18 mouse cellular contexts compared by ENCODE assay signal in genomic region chr3:55949994-55950393, GRCm38 (mm10).
A peak's percentile ranks its signal among the peaks of the same experiment; 100 is the strongest.
DNase-seq lines count a peak whose midpoint lies in the region; ATAC-seq lines count a peak whose summit lies in the region.
"Had no signal": no experiment of that assay in that cellular context is flagged by ENCODE, and none has a peak within 500 bp of the region (broad histone marks: within the 10 kb centered on the region; RNA-seq: fewer than 3 reads in every experiment).

No protein-coding gene starts in this region.

- no peaks in the 10 kb centered on the region for H3K9me3 ChIP-seq in forebrain, embryonic 15.5 days
- no peaks in the 10 kb centered on the region for H3K9me3 ChIP-seq in forebrain, embryonic 10.5 days
- no peaks in the 10 kb centered on the region for H3K9me3 ChIP-seq in neural tube, embryonic 12.5 days
- no peaks in the 10 kb centered on the region for H3K9me3 ChIP-seq in neural tube, embryonic 14.5 days (ENCODE audit: control insufficient read depth, low read length)
- no peaks in the 10 kb centered on the region for H3K9me3 ChIP-seq in midbrain, embryonic 15.5 days
- H3K9me3 ChIP-seq: embryonic facial prominence, embryonic 13.5 days; heart, embryonic 10.5 days had no signal

- no peaks in the 10 kb centered on the region for H3K4me1 ChIP-seq in forebrain, embryonic 15.5 days
- H3K4me1 ChIP-seq in forebrain, embryonic 10.5 days: no peaks in the 10 kb centered on the region
- no peaks in the 10 kb centered on the region for H3K4me1 ChIP-seq in neural tube, embryonic 12.5 days
- no peaks in the 10 kb centered on the region for H3K4me1 ChIP-seq in neural tube, embryonic 14.5 days (ENCODE audit: control insufficient read depth, insufficient read depth, low read length)
- no peaks in the 10 kb centered on the region for H3K4me1 ChIP-seq in midbrain, embryonic 15.5 days
- H3K4me1 ChIP-seq: embryonic facial prominence, embryonic 13.5 days; heart, embryonic 10.5 days had no signal

- no peaks in the 10 kb centered on the region for H3K27me3 ChIP-seq in forebrain, embryonic 15.5 days
- no peaks in the 10 kb centered on the region for H3K27me3 ChIP-seq in forebrain, embryonic 10.5 days (ENCODE audit: poor library complexity, severe bottlenecking)
- H3K27me3 ChIP-seq in neural tube, embryonic 12.5 days (replicated peaks): no peaks in the 10 kb centered on the region
- no peaks in the 10 kb centered on the region for H3K27me3 ChIP-seq in neural tube, embryonic 14.5 days (ENCODE audit: control insufficient read depth, insufficient read depth, low read length)
- no peaks in the 10 kb centered on the region for H3K27me3 ChIP-seq in midbrain, embryonic 15.5 days (replicated peaks)
- H3K27me3 ChIP-seq: embryonic facial prominence, embryonic 13.5 days had no signal

- peaks cover 12% of the 10 kb centered on the region; the same call in 1 of the 2 replicates for H3K36me3 ChIP-seq in forebrain, embryonic 15.5 days
- H3K36me3 ChIP-seq in forebrain, embryonic 10.5 days (replicated peaks): peaks cover 5% of the 10 kb centered on the region
- H3K36me3 ChIP-seq in neural tube, embryonic 12.5 days: peaks cover 3% of the 10 kb centered on the region; the same call in 1 of the 2 replicates
- H3K36me3 ChIP-seq in neural tube, embryonic 14.5 days (ENCODE audit: control insufficient read depth, insufficient read depth, low read length): no peaks in the 10 kb centered on the region
- 0 out of 2 replicates have a peak, but pooled peaks cover 5% of the 10 kb centered on the region for H3K36me3 ChIP-seq in midbrain, embryonic 15.5 days (replicated peaks)

- no peak overlapping the region for H3K4me2 ChIP-seq in forebrain, embryonic 15.5 days (replicated peaks)
- H3K4me2 ChIP-seq in neural tube, embryonic 12.5 days (replicated peaks): no peak overlapping the region
- H3K4me2 ChIP-seq in neural tube, embryonic 14.5 days (ENCODE audit: low read depth, low read length): no peak overlapping the region
- no peak overlapping the region for H3K4me2 ChIP-seq in midbrain, embryonic 15.5 days
- H3K4me2 ChIP-seq: embryonic facial prominence, embryonic 13.5 days had no signal

- 65% methylated on average over 5 of the region's 5 CpGs for WGBS in forebrain, embryonic 15.5 days
- WGBS in forebrain, embryonic 10.5 days: 91% methylated on average over 5 of the region's 5 CpGs
- 41% methylated on average over 5 of the region's 5 CpGs for WGBS in neural tube, embryonic 12.5 days
- WGBS in neural tube, embryonic 14.5 days: 14% methylated on average over 5 of the region's 5 CpGs
- WGBS in midbrain, embryonic 15.5 days: 88% methylated on average over 5 of the region's 5 CpGs

- H3K9ac ChIP-seq in forebrain, embryonic 15.5 days (replicated peaks): no peak overlapping the region
- H3K9ac ChIP-seq in neural tube, embryonic 12.5 days: no peak overlapping the region
- no peak overlapping the region for H3K9ac ChIP-seq in neural tube, embryonic 14.5 days (replicated peaks; ENCODE audit: low read depth, low read length)
- H3K9ac ChIP-seq in midbrain, embryonic 15.5 days: no peak overlapping the region
- H3K9ac ChIP-seq: embryonic facial prominence, embryonic 13.5 days had no signal

- H3K27ac ChIP-seq in forebrain, embryonic 15.5 days (replicated peaks): 0 out of 2 replicates have a peak overlapping the region, but pooled peaks have one; percentile 23
- no peak overlapping the region for H3K27ac ChIP-seq in forebrain, embryonic 10.5 days
- H3K27ac ChIP-seq in neural tube, embryonic 12.5 days: no peak overlapping the region
- H3K27ac ChIP-seq in neural tube, embryonic 14.5 days (ENCODE audit: low read depth, low read length): no peak overlapping the region
- no peak overlapping the region for H3K27ac ChIP-seq in midbrain, embryonic 15.5 days
- H3K27ac ChIP-seq: embryonic facial prominence, embryonic 13.5 days; heart, embryonic 10.5 days had no signal

- intact Hi-C loops in heart, postnatal 36 days (cut with DNase I): no loop called here

- no peak for DNase-seq in forebrain, embryonic 10.5 days (ENCODE audit: extremely low spot score, low spot score)
- DNase-seq in neural tube, embryonic 10.5 days (ENCODE audit: extremely low spot score, low spot score): no peak
- DNase-seq in right cerebral cortex, postnatal 4 days: no peak
- DNase-seq in heart, postnatal 36 days: no peak
- DNase-seq: adrenal gland, postnatal 10 days; cerebellum, adult 18-20 months; cerebellum, adult 9-11 months; cerebellum, postnatal 36 days; gastrocnemius, postnatal 10 days; heart, adult 18-20 months; heart, postnatal 10 days had no signal

- H3K4me3 ChIP-seq in forebrain, embryonic 15.5 days: no peak overlapping the region
- no peak overlapping the region for H3K4me3 ChIP-seq in forebrain, embryonic 10.5 days
- no peak overlapping the region for H3K4me3 ChIP-seq in neural tube, embryonic 12.5 days
- H3K4me3 ChIP-seq in neural tube, embryonic 14.5 days (ENCODE audit: low read depth, low read length): no peak overlapping the region
- H3K4me3 ChIP-seq in midbrain, embryonic 15.5 days: no peak overlapping the region
- H3K4me3 ChIP-seq: embryonic facial prominence, embryonic 13.5 days; heart, embryonic 10.5 days had no signal

- 0 out of 2 replicates have a peak, but pooled peaks have one; percentile 35 for ATAC-seq in forebrain, embryonic 15.5 days (replicated peaks)
- peak; percentile 77; the same call in 1 of the 2 replicates for ATAC-seq in neural tube, embryonic 12.5 days (ENCODE audit: low FRiP score, low read depth)
- peak; percentile 78; the same call in 1 of the 2 replicates for ATAC-seq in neural tube, embryonic 14.5 days (ENCODE audit: low read depth)
- no peak for ATAC-seq in midbrain, embryonic 15.5 days (replicated peaks)
- ATAC-seq: forebrain, embryonic 16.5 days had no signal
